Mouse (Mus musculus): ENCODE measurements around the gene Klb.

GRCm38 (mm10) chr5:65425251-65425650, 77.1 kb downstream of the Klb start:
- TF ChIP-seq CEBPB (IDR thresholded peaks at IDR 0.05; ENCODE audit: low read depth), result no peak
- TF ChIP-seq CTCF (IDR thresholded peaks at IDR 0.05; ENCODE audit: control insufficient read depth, insufficient read depth, insufficient read length), result no peak
- no peak for TF ChIP-seq MAX (IDR thresholded peaks at IDR 0.05)
- TF ChIP-seq MYOD1 (IDR thresholded peaks at IDR 0.05; ENCODE audit: control insufficient read depth, insufficient read length, low read depth), result no peak
- no peak for TF ChIP-seq FOSL1 (IDR thresholded peaks at IDR 0.05; ENCODE audit: insufficient read depth, low read length, poor library complexity, severe bottlenecking)
- TF ChIP-seq MYOG (IDR thresholded peaks at IDR 0.05; ENCODE audit: control insufficient read depth, extremely low read depth, insufficient read length), result no peak

Measured in C2C12 (cell line).